Mouse (Mus musculus) liver, postnatal 0 days (tissue): ENCODE measurements around the gene Loxl4.

ENCODE experiments used
- CTCF ChIP-seq: sonication (generic); IDR thresholded peaks from 2 replicates; pipeline ENCODE4 v1.5.1; 2016; ENCODE audit warnings: antibody characterized with exemption, low read depth
- EP300 ChIP-seq: IDR thresholded peaks from 2 replicates; pipeline ENCODE4 v1.6.1; 2016; ENCODE audit warnings: antibody characterized with exemption, low read depth, mild to moderate bottlenecking

DNA sequence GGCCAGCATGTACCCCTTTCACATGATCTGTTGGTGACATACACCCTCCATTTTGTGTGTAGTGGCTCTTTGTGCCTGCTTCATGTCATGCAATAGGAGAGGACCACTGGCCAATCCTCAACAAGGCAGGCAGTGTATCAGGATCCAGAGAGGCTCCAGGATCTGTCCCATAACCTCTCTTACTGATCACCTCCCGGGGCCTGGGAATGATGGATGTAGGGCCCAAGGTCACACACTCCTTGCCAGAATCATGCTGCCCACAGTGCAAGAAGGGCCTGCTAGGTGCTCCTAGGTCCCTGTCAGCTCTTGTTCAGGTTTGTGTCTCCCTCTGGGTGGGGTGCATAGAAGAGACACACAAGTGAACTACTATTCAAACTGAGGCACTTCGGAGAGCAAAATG, 44.7 kb upstream of the Loxl4 start:
- TF ChIP-seq CTCF = no peak
- no peak for TF ChIP-seq EP300
